Mouse (Mus musculus) myocyte (in vitro differentiated cells): ENCODE results near the gene Cyb5r2. TPM values are rescaled to one million over a fixed set of nuclear protein-coding genes. Genes with fewer than 3 reads are reported as not detected.

Experiments used
- H3K27me3 ChIP-seq: one replicate; pipeline ENCODE4 v1.6.1; 2011; ENCODE audit not compliant: control insufficient read depth, insufficient read depth, insufficient read length
- H3K36me3 ChIP-seq: one replicate; pipeline ENCODE4 v1.6.1; 2011; ENCODE audit not compliant: control insufficient read depth, insufficient read depth
- H3K4me2 ChIP-seq: one replicate; pipeline ENCODE4 v1.6.1; 2011; ENCODE audit warnings: low read depth, control low read depth
- H3K4me3 ChIP-seq: one replicate; pipeline ENCODE4 v1.5.1; 2011; ENCODE audit warnings: mild to moderate bottlenecking, control low read depth, moderate library complexity
- H3K79me2 ChIP-seq: one replicate; pipeline ENCODE4 v1.6.1; 2011; ENCODE audit not compliant: control insufficient read depth, insufficient read depth
- H3ac ChIP-seq: one replicate; pipeline ENCODE4 v1.6.1; 2011; ENCODE audit not compliant: control insufficient read depth, insufficient read length
- CEBPB ChIP-seq: IDR thresholded peaks from 2 replicates; pipeline ENCODE4 v1.6.1; 2011; ENCODE audit warnings: mild to moderate bottlenecking, moderate library complexity; ENCODE audit not compliant: poor library complexity, insufficient read depth, severe bottlenecking
- E2F4 ChIP-seq: IDR thresholded peaks from one replicate; pipeline ENCODE4 v1.6.1; 2011; ENCODE audit warnings: mild to moderate bottlenecking, control low read depth, moderate library complexity; ENCODE audit not compliant: insufficient read depth
- MAX ChIP-seq: IDR thresholded peaks from one replicate; pipeline ENCODE4 v1.6.1; 2011; ENCODE audit warnings: low read depth, mild to moderate bottlenecking, control low read depth
- MYOD1 ChIP-seq, 3 experiments: IDR thresholded peaks; one replicate each; pipeline ENCODE4 v1.6.1; 2011; ENCODE audit warnings: control low read depth in 2 of 3, low read depth in 2 of 3, mild to moderate bottlenecking in 2 of 3, moderate library complexity in 1 of 3; ENCODE audit not compliant: insufficient read length in 2 of 3, control insufficient read depth in 1 of 3
- MYOG ChIP-seq, 3 experiments: IDR thresholded peaks; one replicate each; pipeline ENCODE4 v1.6.1; 2011; ENCODE audit warnings: control low read depth in 2 of 3, low read depth in 2 of 3, mild to moderate bottlenecking in 2 of 3; ENCODE audit not compliant: insufficient read length in 2 of 3, control insufficient read depth in 1 of 3, insufficient read depth in 1 of 3
- POLR2A ChIP-seq: IDR thresholded peaks from one replicate; pipeline ENCODE4 v1.6.1; 2011; ENCODE audit warnings: low read depth, mild to moderate bottlenecking, control low read depth, moderate library complexity; ENCODE audit not compliant: insufficient read length
- POLR2AphosphoS2 ChIP-seq: IDR thresholded peaks from one replicate; pipeline ENCODE4 v1.6.1; 2011; ENCODE audit warnings: low read depth, control low read depth; ENCODE audit not compliant: insufficient read length
- REST ChIP-seq: IDR thresholded peaks from one replicate; pipeline ENCODE4 v1.6.1; 2011; ENCODE audit warnings: mild to moderate bottlenecking, control low read depth, moderate library complexity; ENCODE audit not compliant: insufficient read depth, insufficient read length
- SRF ChIP-seq: IDR thresholded peaks from one replicate; pipeline ENCODE4 v1.6.1; 2011; ENCODE audit warnings: low read depth; ENCODE audit not compliant: control insufficient read depth, insufficient read length
- TCF12 ChIP-seq: IDR thresholded peaks from one replicate; pipeline ENCODE4 v1.6.1; 2011; ENCODE audit warnings: mild to moderate bottlenecking, control low read depth; ENCODE audit not compliant: poor library complexity, insufficient read depth, severe bottlenecking
- TCF3 ChIP-seq: IDR thresholded peaks from one replicate; pipeline ENCODE4 v1.6.1; 2011; ENCODE audit warnings: low read depth, control low read depth; ENCODE audit not compliant: insufficient read length
- USF1 ChIP-seq: IDR thresholded peaks from one replicate; pipeline ENCODE4 v1.6.1; 2011; ENCODE audit warnings: low read depth, mild to moderate bottlenecking, control low read depth, moderate library complexity
- polyA plus RNA-seq: library from polyadenylated mRNA; unstranded; fragments of >200 nt; fragmentation: generic; extraction: Trizol; gene quantifications from one replicate; pipeline ENCODE4 v1.2.1, GENCODE M21; 2012; ENCODE audit warnings: missing spikeins

The Cyb5r2 gene
- polyA plus RNA-seq, 1 experiment = 0.11 TPM

DNA sequence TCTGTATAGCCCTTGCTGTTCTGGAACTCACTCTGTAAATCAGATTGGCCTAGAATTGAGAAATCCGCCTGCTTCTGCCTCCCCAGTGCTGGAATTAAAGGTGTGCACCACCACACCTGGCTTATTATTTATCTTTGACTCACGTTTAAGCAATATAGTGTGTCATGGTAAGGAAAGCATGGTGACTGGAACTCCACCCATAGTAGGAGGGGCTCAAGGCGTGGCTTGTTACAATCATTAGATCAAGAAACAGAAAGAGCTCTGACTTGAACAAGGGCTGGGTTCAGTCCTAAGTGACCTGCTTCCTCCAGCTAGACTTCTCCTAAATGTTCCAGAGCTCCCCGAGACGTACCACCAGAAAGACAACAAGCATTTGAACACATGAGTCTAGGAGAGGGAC, 57.2 kb downstream of the Cyb5r2 start:
- Histone ChIP-seq H3K79me2 (no peaks in the 10 kb centered on the region), H3K4me2 (no peak overlapping the region), H3K36me3 (no peaks in the 10 kb centered on the region), H3ac (no peak overlapping the region), H3K4me3 (no peak overlapping the region), H3K27me3 (no peaks in the 10 kb centered on the region)
- no peak for TF ChIP-seq TCF3
- TF ChIP-seq CEBPB = no peak
- TF ChIP-seq MYOD1 (IDR thresholded peaks at IDR 0.05; ENCODE audit: control insufficient read depth in 1 of 3, insufficient read length in 2 of 3, low read depth in 2 of 3) = no peak
- TF ChIP-seq POLR2AphosphoS2 = no peak
- TF ChIP-seq POLR2A = no peak
- TF ChIP-seq MYOG (IDR thresholded peaks at IDR 0.05; ENCODE audit: control insufficient read depth in 1 of 3, insufficient read depth in 1 of 3, insufficient read length in 2 of 3, low read depth in 2 of 3) = no peak
- TF ChIP-seq MAX = no peak
- TF ChIP-seq E2F4 = no peak
- no peak for TF ChIP-seq SRF
- TF ChIP-seq REST = no peak
- no peak for TF ChIP-seq TCF12
- TF ChIP-seq USF1 = no peak

DNA sequence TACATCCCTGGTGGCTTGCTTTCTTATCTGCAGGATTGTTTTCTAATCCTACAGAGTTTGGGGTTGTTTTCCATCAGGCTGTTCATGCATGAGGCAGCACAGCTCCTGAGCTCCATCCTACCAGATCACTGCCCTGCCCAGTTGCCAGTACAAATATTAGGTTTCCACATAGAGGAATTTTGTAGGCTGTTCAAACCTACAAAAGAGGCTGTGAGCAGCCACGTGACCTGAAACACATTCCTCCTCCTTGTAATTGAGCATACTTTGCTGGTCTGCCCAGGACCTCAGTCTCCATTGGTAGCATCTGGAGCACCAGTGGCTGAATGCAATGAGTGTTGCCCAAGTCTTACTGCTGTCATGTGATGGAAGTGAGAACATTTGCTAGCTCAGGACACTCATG, 57.9 kb downstream of the Cyb5r2 start:
- Histone ChIP-seq H3K79me2 (no peaks in the 10 kb centered on the region), H3K36me3 (no peaks in the 10 kb centered on the region), H3K27me3 (no peaks in the 10 kb centered on the region), H3K4me2 (no peak overlapping the region), H3ac (no peak overlapping the region), H3K4me3 (no peak overlapping the region)
- TF ChIP-seq MYOD1 (IDR thresholded peaks at IDR 0.05; ENCODE audit: control insufficient read depth in 1 of 3, insufficient read length in 2 of 3, low read depth in 2 of 3) = no peak
- no peak for TF ChIP-seq E2F4
- TF ChIP-seq CEBPB = no peak
- no peak for TF ChIP-seq USF1
- TF ChIP-seq MAX = no peak
- TF ChIP-seq SRF = no peak
- TF ChIP-seq POLR2A = no peak
- TF ChIP-seq TCF3 = no peak
- TF ChIP-seq TCF12 = no peak
- TF ChIP-seq POLR2AphosphoS2 = no peak
- no peak for TF ChIP-seq MYOG (IDR thresholded peaks at IDR 0.05; ENCODE audit: control insufficient read depth in 1 of 3, insufficient read depth in 1 of 3, insufficient read length in 2 of 3, low read depth in 2 of 3)
- TF ChIP-seq REST = no peak

Other genes starting within 250 kb of the Cyb5r2 start
- gene Olfml1, start 190.6 kb downstream of the Cyb5r2 start, polyA plus RNA-seq = not detected
- 0.60 TPM for gene Ppfibp2, start 162.8 kb downstream of the Cyb5r2 start, polyA plus RNA-seq
- gene 5330417H12Rik, start 132.9 kb downstream of the Cyb5r2 start, polyA plus RNA-seq = not detected
- gene Ovch2, start 43.2 kb upstream of the Cyb5r2 start, polyA plus RNA-seq = not detected
- not detected for gene Olfr467, start 54.2 kb upstream of the Cyb5r2 start, polyA plus RNA-seq
- not detected for gene Olfr469, start 67.5 kb upstream of the Cyb5r2 start, polyA plus RNA-seq
- gene Olfr470, start 89.5 kb upstream of the Cyb5r2 start, polyA plus RNA-seq = not detected
- not detected for gene Olfr472, start 139.9 kb upstream of the Cyb5r2 start, polyA plus RNA-seq
- gene Olfr473, start 172.4 kb upstream of the Cyb5r2 start, polyA plus RNA-seq = not detected
- not detected for gene Olfr474, start 196.6 kb upstream of the Cyb5r2 start, polyA plus RNA-seq
- not detected for gene Olfr476, start 206.8 kb upstream of the Cyb5r2 start, polyA plus RNA-seq
- not detected for gene Olfr477, start 228.7 kb upstream of the Cyb5r2 start, polyA plus RNA-seq